Mouse (Mus musculus): ENCODE measurements around the gene Cdx2. TPM values are rescaled to one million over a fixed set of nuclear protein-coding genes. Genes with fewer than 3 reads are reported as not detected.

Gene Cdx2
- polyA plus RNA-seq, 1 experiment from 2014 or later, result not detected

GRCm38 (mm10) chr5:147314646-147315431 is 7.8 kb upstream of the Cdx2 start:
- H3K9ac ChIP-seq, result no peak overlapping the region
- H3K4me3 ChIP-seq, result peak overlapping the region; percentile 1; the same call in 1 of the 2 replicates
- WGBS, result under 1% methylated on average over 39 of the region's 39 CpGs
- peaks cover 6% of the 10 kb centered on the region; the same call in 1 of the 2 replicates for H3K4me1 ChIP-seq
- H3K9me3 ChIP-seq, result no peaks in the 10 kb centered on the region
- peak overlapping the region; percentile 9; the same call in 1 of the 2 replicates for H3K4me2 ChIP-seq
- H3K36me3 ChIP-seq, result no peaks in the 10 kb centered on the region
- H3K27ac ChIP-seq, result no peak overlapping the region
- H3K27me3 ChIP-seq, result peaks cover 100% of the 10 kb centered on the region
- no peak for ATAC-seq (ENCODE audit: insufficient number of reproducible peaks, insufficient read depth, low FRiP score, low TSS enrichment, low read depth)

GRCm38 (mm10) chr5:147312830-147313685 is 6.0 kb upstream of the Cdx2 start:
- H3K36me3 ChIP-seq, result no peaks in the 10 kb centered on the region
- 2% methylated on average over 27 of the region's 27 CpGs for WGBS
- ATAC-seq (ENCODE audit: insufficient number of reproducible peaks, insufficient read depth, low FRiP score, low TSS enrichment, low read depth), result no peak
- no peak overlapping the region for H3K4me3 ChIP-seq
- H3K9ac ChIP-seq, result no peak overlapping the region
- no peak overlapping the region for H3K27ac ChIP-seq
- peaks cover 100% of the 10 kb centered on the region for H3K27me3 ChIP-seq
- H3K4me2 ChIP-seq, result no peak overlapping the region
- no peaks in the 10 kb centered on the region for H3K9me3 ChIP-seq
- peaks cover 6% of the 10 kb centered on the region; the same call in 1 of the 2 replicates for H3K4me1 ChIP-seq

- H3K4me3 ChIP-seq, result no peak overlapping the region
- 13% methylated on average over 2 of the region's 2 CpGs for WGBS
- no peak overlapping the region for H3K4me2 ChIP-seq
- peaks cover 100% of the 10 kb centered on the region for H3K27me3 ChIP-seq
- H3K9me3 ChIP-seq, result no peaks in the 10 kb centered on the region
- no peak overlapping the region for H3K9ac ChIP-seq
- H3K36me3 ChIP-seq, result no peaks in the 10 kb centered on the region
- no peak overlapping the region for H3K27ac ChIP-seq
- ATAC-seq (ENCODE audit: insufficient number of reproducible peaks, insufficient read depth, low FRiP score, low TSS enrichment, low read depth), result no peak
- peaks cover 15% of the 10 kb centered on the region for H3K4me1 ChIP-seq
These were observed 2.7 kb upstream of the Cdx2 start for GRCm38 (mm10) chr5:147309786-147310185.

GRCm38 (mm10) chr5:147308451-147308850 is 1.4 kb upstream of the Cdx2 start:
- Histone ChIP-seq H3K9ac (no peak overlapping the region), H3K27me3 (peaks cover 100% of the 10 kb centered on the region), H3K4me3 (no peak overlapping the region), H3K4me2 (no peak overlapping the region), H3K4me1 (peaks cover 24% of the 10 kb centered on the region), H3K9me3 (no peaks in the 10 kb centered on the region), H3K27ac (no peak overlapping the region), H3K36me3 (no peaks in the 10 kb centered on the region)
- WGBS, result 5% methylated on average over 9 of the region's 9 CpGs
- ATAC-seq (ENCODE audit: insufficient number of reproducible peaks, insufficient read depth, low FRiP score, low TSS enrichment, low read depth), result no peak

GRCm38 (mm10) chr5:147307398-147307785 is 322 bp upstream of the Cdx2 start:
- peaks cover 100% of the 10 kb centered on the region for H3K27me3 ChIP-seq
- no peak overlapping the region for H3K4me3 ChIP-seq
- H3K36me3 ChIP-seq, result no peaks in the 10 kb centered on the region
- H3K9me3 ChIP-seq, result no peaks in the 10 kb centered on the region
- H3K4me1 ChIP-seq, result peaks cover 24% of the 10 kb centered on the region
- no peak overlapping the region for H3K9ac ChIP-seq
- WGBS, result 2% methylated on average over 12 of the region's 12 CpGs
- ATAC-seq (ENCODE audit: insufficient number of reproducible peaks, insufficient read depth, low FRiP score, low TSS enrichment, low read depth), result no peak
- no peak overlapping the region for H3K27ac ChIP-seq
- H3K4me2 ChIP-seq, result no peak overlapping the region

GRCm38 (mm10) chr5:147305856-147306637 is 1.0 kb downstream of the Cdx2 start:
- H3K27me3 ChIP-seq, result peaks cover 100% of the 10 kb centered on the region
- H3K27ac ChIP-seq, result no peak overlapping the region
- ATAC-seq (ENCODE audit: insufficient number of reproducible peaks, insufficient read depth, low FRiP score, low TSS enrichment, low read depth), result no peak
- peak overlapping the region; percentile 38 for H3K4me2 ChIP-seq
- peak overlapping the region; percentile 23; the same call in 1 of the 2 replicates for H3K4me3 ChIP-seq
- H3K4me1 ChIP-seq, result peaks cover 24% of the 10 kb centered on the region
- H3K9ac ChIP-seq, result no peak overlapping the region
- H3K36me3 ChIP-seq, result no peaks in the 10 kb centered on the region
- no peaks in the 10 kb centered on the region for H3K9me3 ChIP-seq
- under 1% methylated on average over 58 of the region's 58 CpGs for WGBS

- H3K4me1 ChIP-seq, result peaks cover 24% of the 10 kb centered on the region
- H3K36me3 ChIP-seq, result no peaks in the 10 kb centered on the region
- no peak overlapping the region for H3K4me3 ChIP-seq
- H3K27ac ChIP-seq, result no peak overlapping the region
- no peak overlapping the region for H3K4me2 ChIP-seq
- H3K9ac ChIP-seq, result no peak overlapping the region
- under 1% methylated on average over 16 of the region's 16 CpGs for whole genome bisulfite sequencing
- H3K27me3 ChIP-seq, result peaks cover 100% of the 10 kb centered on the region
- ATAC-seq (ENCODE audit: insufficient number of reproducible peaks, insufficient read depth, low FRiP score, low TSS enrichment, low read depth), result no peak
- H3K9me3 ChIP-seq, result no peaks in the 10 kb centered on the region
These were observed 1.9 kb downstream of the Cdx2 start for GRCm38 (mm10) chr5:147305166-147305565.

DNA sequence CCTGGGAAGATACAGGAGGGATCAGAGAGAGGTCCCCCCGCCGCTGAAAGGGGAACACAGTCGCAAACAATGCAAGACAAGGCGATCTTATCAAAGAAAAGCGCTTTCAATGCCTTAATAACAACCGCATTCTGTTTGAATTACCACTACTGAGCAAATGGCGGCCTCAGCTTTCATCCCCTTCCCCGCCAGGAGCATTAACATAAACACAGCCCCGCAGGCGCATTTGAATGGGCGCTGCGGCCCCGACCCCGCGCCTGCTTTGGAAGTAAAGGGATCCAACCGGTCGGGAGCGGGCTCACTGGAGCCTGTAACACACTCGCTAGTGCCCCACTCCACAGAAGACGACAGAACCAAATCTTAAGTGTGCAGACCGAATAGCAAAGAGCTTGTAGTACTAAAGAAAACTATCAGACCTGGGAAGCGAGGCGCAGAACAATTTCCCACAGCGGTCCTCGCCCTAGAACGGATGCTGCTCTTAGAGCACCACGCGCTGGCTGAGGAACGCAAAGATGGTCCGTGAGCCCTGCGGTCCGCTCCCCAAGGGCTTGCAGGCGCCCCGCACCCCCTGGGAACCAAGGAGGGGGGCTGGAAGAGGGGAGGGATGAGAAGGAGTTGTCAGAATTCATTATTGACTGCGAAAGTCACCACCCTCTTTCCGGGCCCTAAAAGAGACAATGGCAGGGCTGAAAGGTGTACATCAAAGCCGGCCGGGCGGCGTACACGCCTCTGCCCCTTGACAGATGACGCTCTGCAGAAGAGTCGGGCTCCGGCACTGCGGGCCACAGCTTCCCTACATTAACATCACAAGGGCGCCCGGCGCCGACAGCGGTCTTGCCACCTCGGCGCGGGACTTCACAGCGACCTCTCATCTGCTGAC is 2.6 kb downstream of the Cdx2 start:
- peaks cover 30% of the 10 kb centered on the region for H3K4me1 ChIP-seq
- no peak for ATAC-seq (ENCODE audit: insufficient number of reproducible peaks, insufficient read depth, low FRiP score, low TSS enrichment, low read depth)
- H3K4me3 ChIP-seq, result 0 out of 2 replicates have a peak overlapping the region, but pooled peaks have one; percentile 9

DNA sequence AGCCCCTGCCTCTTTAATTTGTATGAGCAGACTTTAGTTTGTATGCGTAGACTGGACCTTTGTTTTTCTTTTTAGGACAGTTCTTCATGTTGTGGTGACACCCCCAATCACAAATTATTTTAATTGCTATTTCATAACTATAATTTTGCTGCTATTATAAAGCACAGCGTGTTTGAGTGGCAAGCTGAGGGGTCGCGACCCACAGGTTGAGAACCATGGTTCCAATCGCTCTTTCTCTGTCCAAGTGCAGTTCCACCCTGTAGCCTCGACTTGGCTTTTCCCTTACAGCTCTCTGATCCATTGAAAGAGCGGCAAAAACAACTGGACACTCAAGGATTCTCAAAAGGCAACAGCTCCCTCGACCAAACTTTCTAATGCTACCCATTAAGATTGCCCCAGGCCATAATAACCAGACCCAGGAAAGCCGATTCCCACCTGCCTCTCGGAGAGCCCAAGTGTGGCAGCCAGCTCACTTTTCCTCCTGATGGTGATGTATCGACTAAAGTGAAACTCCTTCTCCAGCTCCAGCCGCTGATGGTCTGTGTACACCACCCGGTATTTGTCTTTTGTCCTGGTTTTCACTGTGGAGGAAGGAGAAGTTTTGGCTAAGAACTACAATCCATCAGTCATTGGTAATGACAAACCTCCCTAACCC is 4.2 kb downstream of the Cdx2 start:
- Histone ChIP-seq H3K4me3 (no peak overlapping the region), H3K27me3 (peaks cover 100% of the 10 kb centered on the region), H3K27ac (no peak overlapping the region), H3K9me3 (no peaks in the 10 kb centered on the region), H3K4me2 (no peak overlapping the region), H3K36me3 (no peaks in the 10 kb centered on the region), H3K9ac (no peak overlapping the region), H3K4me1 (peaks cover 34% of the 10 kb centered on the region)
- ATAC-seq (ENCODE audit: insufficient number of reproducible peaks, insufficient read depth, low FRiP score, low TSS enrichment, low read depth), result no peak
- WGBS, result 4% methylated on average over 13 of the region's 13 CpGs

More for the DNA sequence above, 2.6 kb downstream of the Cdx2 start:
- no peak overlapping the region for H3K4me2 ChIP-seq
- H3K9ac ChIP-seq, result no peak overlapping the region
- H3K9me3 ChIP-seq, result no peaks in the 10 kb centered on the region
- WGBS, result under 1% methylated on average over 54 of the region's 54 CpGs
- H3K27ac ChIP-seq, result no peak overlapping the region
- no peaks in the 10 kb centered on the region for H3K36me3 ChIP-seq
- peaks cover 100% of the 10 kb centered on the region for H3K27me3 ChIP-seq

GRCm38 (mm10) chr5:147302141-147302540 is 4.9 kb downstream of the Cdx2 start:
- Histone ChIP-seq H3K4me1 (peaks cover 34% of the 10 kb centered on the region), H3K9me3 (no peaks in the 10 kb centered on the region), H3K36me3 (no peaks in the 10 kb centered on the region), H3K4me3 (no peak overlapping the region), H3K9ac (no peak overlapping the region), H3K27me3 (peaks cover 100% of the 10 kb centered on the region), H3K27ac (no peak overlapping the region), H3K4me2 (no peak overlapping the region)
- 4% methylated on average over 8 of the region's 8 CpGs for WGBS
- no peak for ATAC-seq (ENCODE audit: insufficient number of reproducible peaks, insufficient read depth, low FRiP score, low TSS enrichment, low read depth)

All from embryonic facial prominence, embryonic 13.5 days (tissue).